Mouse (Mus musculus) spleen, postnatal 36 days (tissue): ENCODE results near the gene Col9a3.

ENCODE experiments used
- DNase-seq, 2 experiments: peaks; one replicate each; pipeline ENCODE4 v3.0.0; 2022; ENCODE audit warnings: low spot score in 2 of 2, mixed read lengths in 1 of 2

Gene Col9a3

GRCm38 (mm10) chr2:180641576-180642554, 44.3 kb downstream of the Col9a3 start:
- no peak for DNase-seq

GRCm38 (mm10) chr2:180642555-180643260, 45.1 kb downstream of the Col9a3 start, which contains the start of gene Tcfl5:
Tcfl5 (minus strand) TSS chr2:180642708.
- no peak for DNase-seq

GRCm38 (mm10) chr2:180643626-180644025, 46.0 kb downstream of the Col9a3 start:
- no peak for DNase-seq

GRCm38 (mm10) chr2:180646841-180647240, 49.3 kb downstream of the Col9a3 start:
- no peak for DNase-seq

- DNase-seq: no peak
Measured at GRCm38 (mm10) chr2:180654666-180655065, 57.1 kb downstream of the Col9a3 start.

GRCm38 (mm10) chr2:180655150-180655549, 57.6 kb downstream of the Col9a3 start:
- DNase-seq: no peak

- peak; percentile 51 to 52 for DNase-seq
Measured at GRCm38 (mm10) chr2:180657394-180658013, 59.9 kb downstream of the Col9a3 start.

GRCm38 (mm10) chr2:180658381-180658780, 60.8 kb downstream of the Col9a3 start:
- no peak for DNase-seq

GRCm38 (mm10) chr2:180659353-180660150, 62.0 kb downstream of the Col9a3 start:
- DNase-seq: no peak

- no peak for DNase-seq
Measured at GRCm38 (mm10) chr2:180660521-180660920, 62.9 kb downstream of the Col9a3 start.

- no peak for DNase-seq
Measured at GRCm38 (mm10) chr2:180662008-180662407, 64.4 kb downstream of the Col9a3 start.
